Mouse (Mus musculus): ENCODE measurements at regions not wholly inside any gene's neighbourhood (a gene's known extent, or its start where the extent isn't known, plus 50 kb on each side); places are given as distances from the start of the nearest gene placed in this dataset.

- Histone ChIP-seq H3K9me3 (replicated peaks; ENCODE audit: control insufficient read depth, low read length) (no peaks in the 10 kb centered on the region), H3K27ac (ENCODE audit: low read depth, low read length) (no peak overlapping the region), H3K4me1 (ENCODE audit: control insufficient read depth, insufficient read depth, low read length) (no peaks in the 10 kb centered on the region), H3K36me3 (ENCODE audit: control insufficient read depth, insufficient read depth, low read length) (no peaks in the 10 kb centered on the region), H3K4me3 (ENCODE audit: low read depth, low read length) (no peak overlapping the region), H3K4me2 (no peak overlapping the region), H3K9ac (ENCODE audit: low read depth, low read length) (no peak overlapping the region), H3K27me3 (ENCODE audit: control insufficient read depth, insufficient read depth, low read length) (no peaks in the 10 kb centered on the region)
- no peak for ATAC-seq (replicated peaks; ENCODE audit: insufficient number of reproducible peaks, low FRiP score, low TSS enrichment)
- WGBS (ENCODE audit: insufficient replicate concordance): 53% methylated on average over 4 of the region's 4 CpGs
These were observed 169.2 kb upstream of the Tbca start for GRCm38 (mm10) chr13:94619511-94619910.

DNA sequence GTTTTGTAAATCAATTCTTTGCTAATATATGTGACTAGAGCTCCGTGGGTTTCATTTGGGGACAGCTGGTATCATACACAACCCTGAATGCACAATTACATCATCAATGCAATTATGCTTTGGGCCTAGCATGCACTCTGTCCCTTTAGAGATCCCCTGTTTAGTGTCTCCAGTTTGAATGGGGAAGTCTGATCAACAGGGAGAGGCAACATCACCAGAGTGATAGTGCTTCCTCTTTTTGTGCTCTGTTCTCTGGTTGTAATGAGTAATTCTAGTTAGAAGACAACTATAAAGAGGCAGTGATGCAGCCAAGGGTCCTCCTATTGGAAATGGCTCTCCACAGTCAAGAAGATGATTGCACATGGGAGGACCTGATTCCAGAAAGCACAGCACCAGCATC lies 158.7 kb upstream of the Tbca start:
- 81% methylated on average over 1 of the region's 1 CpGs for WGBS (ENCODE audit: insufficient replicate concordance)

DNA sequence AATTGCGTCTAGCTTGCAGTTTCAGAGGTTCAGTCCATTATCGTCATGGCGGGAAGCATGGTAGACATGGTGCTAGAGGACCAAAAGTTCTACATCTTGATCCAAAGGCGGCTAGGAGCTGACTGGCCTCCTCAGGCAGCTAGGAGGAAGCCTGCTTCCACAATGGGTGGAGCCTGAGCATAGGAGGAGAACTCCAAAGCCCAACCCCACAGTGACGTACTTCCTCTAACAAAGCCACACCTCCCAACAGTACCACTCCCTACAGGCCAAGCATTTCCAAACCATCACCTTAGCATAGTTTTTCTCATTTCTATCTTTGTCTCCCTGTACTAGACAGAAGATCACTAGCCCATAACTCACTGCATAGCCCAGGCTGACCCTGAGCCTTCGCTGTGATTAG lies 158.0 kb upstream of the Tbca start:
- no peaks in the 10 kb centered on the region for H3K36me3 ChIP-seq (ENCODE audit: control insufficient read depth, insufficient read depth, low read length)
- H3K9ac ChIP-seq (ENCODE audit: low read depth, low read length): no peak overlapping the region
- H3K4me3 ChIP-seq (ENCODE audit: low read depth, low read length): no peak overlapping the region
- no peaks in the 10 kb centered on the region for H3K4me1 ChIP-seq (ENCODE audit: control insufficient read depth, insufficient read depth, low read length)
- 87% methylated on average over 6 of the region's 6 CpGs for WGBS (ENCODE audit: insufficient replicate concordance)
- ATAC-seq (replicated peaks; ENCODE audit: insufficient number of reproducible peaks, low FRiP score, low TSS enrichment): no peak
- no peak overlapping the region for H3K4me2 ChIP-seq
- H3K27me3 ChIP-seq (ENCODE audit: control insufficient read depth, insufficient read depth, low read length): no peaks in the 10 kb centered on the region
- H3K27ac ChIP-seq (ENCODE audit: low read depth, low read length): no peak overlapping the region
- H3K9me3 ChIP-seq (replicated peaks; ENCODE audit: control insufficient read depth, low read length): no peaks in the 10 kb centered on the region

More for the DNA sequence above, 158.7 kb upstream of the Tbca start:
- Histone ChIP-seq H3K27me3 (ENCODE audit: control insufficient read depth, insufficient read depth, low read length) (no peaks in the 10 kb centered on the region), H3K4me1 (ENCODE audit: control insufficient read depth, insufficient read depth, low read length) (no peaks in the 10 kb centered on the region), H3K9ac (ENCODE audit: low read depth, low read length) (no peak overlapping the region), H3K4me3 (ENCODE audit: low read depth, low read length) (no peak overlapping the region), H3K4me2 (no peak overlapping the region), H3K9me3 (replicated peaks; ENCODE audit: control insufficient read depth, low read length) (no peaks in the 10 kb centered on the region), H3K27ac (ENCODE audit: low read depth, low read length) (no peak overlapping the region), H3K36me3 (ENCODE audit: control insufficient read depth, insufficient read depth, low read length) (no peaks in the 10 kb centered on the region)
- ATAC-seq (replicated peaks; ENCODE audit: insufficient number of reproducible peaks, low FRiP score, low TSS enrichment): no peak

DNA sequence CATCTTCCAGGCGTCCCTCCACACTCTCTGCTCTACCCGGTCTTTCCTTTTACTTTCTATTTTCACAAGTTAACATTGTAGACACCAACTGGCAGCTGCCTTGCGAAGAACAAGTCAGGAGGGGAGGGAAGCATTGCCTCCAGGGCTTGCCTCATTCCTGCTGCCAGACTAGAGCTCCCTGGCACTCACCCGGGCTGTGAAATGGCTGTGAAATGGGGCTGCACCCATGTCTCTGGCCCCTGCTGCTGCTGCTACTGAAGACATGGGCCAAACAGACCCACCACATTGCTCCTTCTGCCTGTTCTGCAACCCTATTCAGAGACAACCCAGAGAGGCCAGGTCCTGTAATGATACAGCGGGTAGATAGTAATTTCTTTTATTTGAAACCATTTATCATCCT lies 156.0 kb upstream of the Tbca start:
- Histone ChIP-seq H3K27me3 (ENCODE audit: control insufficient read depth, insufficient read depth, low read length) (no peaks in the 10 kb centered on the region), H3K4me1 (ENCODE audit: control insufficient read depth, insufficient read depth, low read length) (no peaks in the 10 kb centered on the region), H3K9me3 (replicated peaks; ENCODE audit: control insufficient read depth, low read length) (no peaks in the 10 kb centered on the region), H3K4me3 (ENCODE audit: low read depth, low read length) (no peak overlapping the region), H3K27ac (ENCODE audit: low read depth, low read length) (no peak overlapping the region), H3K36me3 (ENCODE audit: control insufficient read depth, insufficient read depth, low read length) (no peaks in the 10 kb centered on the region), H3K9ac (ENCODE audit: low read depth, low read length) (no peak overlapping the region), H3K4me2 (peak overlapping the region; percentile 19; the same call in 1 of the 2 replicates)
- no peak for ATAC-seq (replicated peaks; ENCODE audit: insufficient number of reproducible peaks, low FRiP score, low TSS enrichment)
- 36% methylated on average over 5 of the region's 5 CpGs for WGBS (ENCODE audit: insufficient replicate concordance)

DNA sequence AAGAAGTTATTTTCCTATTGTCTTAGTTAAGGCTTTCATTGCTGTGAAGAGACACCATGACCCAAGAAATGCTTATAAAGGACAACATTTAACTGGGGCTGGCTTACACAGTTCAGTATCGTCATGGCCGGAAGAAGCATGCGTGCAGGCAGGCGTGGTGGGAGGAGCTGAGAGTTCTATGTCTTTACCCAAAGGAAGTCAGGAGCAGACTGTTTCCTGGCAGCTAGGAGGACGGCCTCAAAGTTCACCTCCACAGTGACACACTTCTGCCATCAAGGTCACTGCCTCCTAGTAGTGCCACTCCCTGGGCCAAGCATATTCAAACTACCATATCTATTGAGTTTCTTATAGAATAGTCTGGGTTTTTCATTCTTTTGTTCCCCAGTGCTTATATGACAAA lies 148.4 kb upstream of the Tbca start:
- ATAC-seq (replicated peaks; ENCODE audit: insufficient number of reproducible peaks, low FRiP score, low TSS enrichment): no peak
- Histone ChIP-seq H3K4me2 (no peak overlapping the region), H3K4me1 (ENCODE audit: control insufficient read depth, insufficient read depth, low read length) (no peaks in the 10 kb centered on the region), H3K4me3 (ENCODE audit: low read depth, low read length) (no peak overlapping the region), H3K27ac (ENCODE audit: low read depth, low read length) (no peak overlapping the region), H3K9ac (ENCODE audit: low read depth, low read length) (no peak overlapping the region), H3K9me3 (replicated peaks; ENCODE audit: control insufficient read depth, low read length) (no peaks in the 10 kb centered on the region), H3K27me3 (ENCODE audit: control insufficient read depth, insufficient read depth, low read length) (no peaks in the 10 kb centered on the region), H3K36me3 (ENCODE audit: control insufficient read depth, insufficient read depth, low read length) (no peaks in the 10 kb centered on the region)
- WGBS (ENCODE audit: insufficient replicate concordance): 67% methylated on average over 5 of the region's 5 CpGs

GRCm38 (mm10) chr13:94645241-94646206 lies 143.2 kb upstream of the Tbca start:
- Histone ChIP-seq H3K9ac (ENCODE audit: low read depth, low read length) (no peak overlapping the region), H3K36me3 (ENCODE audit: control insufficient read depth, insufficient read depth, low read length) (no peaks in the 10 kb centered on the region), H3K27ac (ENCODE audit: low read depth, low read length) (no peak overlapping the region), H3K9me3 (replicated peaks; ENCODE audit: control insufficient read depth, low read length) (no peaks in the 10 kb centered on the region), H3K4me2 (no peak overlapping the region), H3K27me3 (ENCODE audit: control insufficient read depth, insufficient read depth, low read length) (no peaks in the 10 kb centered on the region), H3K4me3 (ENCODE audit: low read depth, low read length) (no peak overlapping the region), H3K4me1 (ENCODE audit: control insufficient read depth, insufficient read depth, low read length) (no peaks in the 10 kb centered on the region)
- WGBS (ENCODE audit: insufficient replicate concordance): 65% methylated on average over 19 of the region's 19 CpGs
- ATAC-seq (replicated peaks; ENCODE audit: insufficient number of reproducible peaks, low FRiP score, low TSS enrichment): no peak

- H3K27me3 ChIP-seq (ENCODE audit: control insufficient read depth, insufficient read depth, low read length): no peaks in the 10 kb centered on the region
- no peaks in the 10 kb centered on the region for H3K9me3 ChIP-seq (replicated peaks; ENCODE audit: control insufficient read depth, low read length)
- no peak for ATAC-seq (replicated peaks; ENCODE audit: insufficient number of reproducible peaks, low FRiP score, low TSS enrichment)
- no peak overlapping the region for H3K9ac ChIP-seq (ENCODE audit: low read depth, low read length)
- H3K27ac ChIP-seq (ENCODE audit: low read depth, low read length): no peak overlapping the region
- no peaks in the 10 kb centered on the region for H3K36me3 ChIP-seq (ENCODE audit: control insufficient read depth, insufficient read depth, low read length)
- no peak overlapping the region for H3K4me2 ChIP-seq
- 0 out of 2 replicates have a peak, but pooled peaks cover 3% of the 10 kb centered on the region for H3K4me1 ChIP-seq (ENCODE audit: control insufficient read depth, insufficient read depth, low read length)
- no peak overlapping the region for H3K4me3 ChIP-seq (ENCODE audit: low read depth, low read length)
- 66% methylated on average over 2 of the region's 2 CpGs for WGBS (ENCODE audit: insufficient replicate concordance)
These were observed 142.4 kb upstream of the Tbca start for GRCm38 (mm10) chr13:94646326-94646725.

DNA sequence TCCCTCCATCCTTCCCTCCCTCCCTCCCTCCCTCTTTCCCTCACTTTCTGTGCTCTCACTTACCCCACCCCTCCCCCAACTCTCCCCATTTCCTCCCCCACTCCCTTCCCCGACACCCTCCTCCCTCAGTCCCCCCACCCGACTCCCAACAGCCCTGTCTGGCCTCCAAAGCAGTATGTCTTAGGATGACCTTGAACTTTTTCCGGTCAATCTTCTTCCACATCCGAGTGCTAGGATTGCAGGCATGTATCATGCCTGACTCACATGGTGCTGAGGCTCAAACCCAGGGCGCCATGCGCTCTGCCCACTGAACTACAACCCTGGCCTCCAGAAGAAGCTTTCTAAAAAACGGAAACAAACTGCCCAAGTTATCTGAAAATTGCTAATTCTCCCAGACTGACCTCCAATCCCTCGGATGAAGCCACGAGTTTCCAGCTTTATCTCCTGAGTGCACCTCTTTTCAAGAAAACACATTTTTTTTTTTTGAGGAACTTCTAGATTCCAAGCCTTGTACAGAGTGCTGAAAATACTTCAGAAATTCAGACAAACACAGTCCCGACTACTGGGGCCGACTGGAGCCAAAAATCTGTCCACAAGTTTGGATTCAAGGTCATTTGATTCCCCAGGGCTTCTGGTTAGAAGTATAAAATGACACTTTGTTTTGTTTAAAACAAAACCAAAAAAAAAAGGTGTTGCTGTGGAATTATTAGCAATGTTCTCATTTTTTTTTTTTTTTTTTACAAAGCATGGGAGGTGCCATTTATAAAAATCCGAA lies 141.7 kb upstream of the Tbca start:
- 0 out of 2 replicates have a peak, but pooled peaks cover 3% of the 10 kb centered on the region for H3K4me1 ChIP-seq (ENCODE audit: control insufficient read depth, insufficient read depth, low read length)
- no peak overlapping the region for H3K4me2 ChIP-seq
- WGBS (ENCODE audit: insufficient replicate concordance): 47% methylated on average over 12 of the region's 12 CpGs
- no peak for ATAC-seq (replicated peaks; ENCODE audit: insufficient number of reproducible peaks, low FRiP score, low TSS enrichment)
- H3K27ac ChIP-seq (ENCODE audit: low read depth, low read length): no peak overlapping the region
- H3K36me3 ChIP-seq (ENCODE audit: control insufficient read depth, insufficient read depth, low read length): no peaks in the 10 kb centered on the region
- no peaks in the 10 kb centered on the region for H3K9me3 ChIP-seq (replicated peaks; ENCODE audit: control insufficient read depth, low read length)
- no peak overlapping the region for H3K9ac ChIP-seq (ENCODE audit: low read depth, low read length)
- no peaks in the 10 kb centered on the region for H3K27me3 ChIP-seq (ENCODE audit: control insufficient read depth, insufficient read depth, low read length)
- H3K4me3 ChIP-seq (ENCODE audit: low read depth, low read length): no peak overlapping the region
